Mouse (Mus musculus) urinary bladder, postnatal 0 days (tissue): ENCODE results near the gene Gm21820. TPM values are rescaled to one million over a fixed set of nuclear protein-coding genes. Genes with fewer than 3 reads are reported as not detected.

Experiments used
- polyA plus RNA-seq: library from polyadenylated mRNA; unstranded; fragments of >200 nt; fragmentation: Nextera tagmentation; extraction: Ambion mirVana; gene quantifications from 2 replicates; pipeline ENCODE4 v1.2.1, GENCODE M21; 2015

The Gm21820 gene
- not detected in 2 replicates for polyA plus RNA-seq

GRCm38 (mm10) chrY:5249341-5249740 lies at the start of gene Gm21820:
Gene Gm21820 (minus strand): TSS chrY:5249441.

Other genes with a start within 250 kb of the Gm21820 start
- not detected in 2 replicates for gene Gm20918, start 205.5 kb downstream of the Gm21820 start, polyA plus RNA-seq